Mouse (Mus musculus) cortical plate, adult 2 months (tissue): ENCODE data around the gene Itga3. TPM values are rescaled to one million over a fixed set of nuclear protein-coding genes. Genes with fewer than 3 reads are reported as not detected.

Source experiments
- H3K27ac ChIP-seq: fragments of 200-500 bp; 2 replicates; pipeline ENCODE4 v1.5.1; 2012; ENCODE audit warnings: low read length, control low read depth, inconsistent platforms; ENCODE audit not compliant: insufficient read depth
- H3K4me1 ChIP-seq: fragments of 200-500 bp; 2 replicates; pipeline ENCODE4 v1.6.1; 2011; ENCODE audit warnings: low read length; ENCODE audit not compliant: control insufficient read depth, insufficient read depth
- H3K4me3 ChIP-seq: fragments of 200-500 bp; 2 replicates; pipeline ENCODE4 v1.5.1; 2011; ENCODE audit warnings: mild to moderate bottlenecking, low read length, control low read depth; ENCODE audit not compliant: insufficient read depth
- CTCF ChIP-seq: fragments of 200-500 bp; IDR thresholded peaks from 2 replicates; pipeline ENCODE4 v1.5.1; 2011; ENCODE audit warnings: mild to moderate bottlenecking, control low read depth, low read length; ENCODE audit not compliant: insufficient read depth; ENCODE audit errors: extremely low read depth
- POLR2A ChIP-seq: fragments of 200-500 bp; IDR thresholded peaks from 2 replicates; pipeline ENCODE4 v1.6.1; 2011; ENCODE audit warnings: mild to moderate bottlenecking, low read length, control low read depth; ENCODE audit not compliant: insufficient read depth; ENCODE audit errors: extremely low read depth
- polyA plus RNA-seq: library from polyadenylated mRNA; depleted of rRNA; stranded (reverse); fragments of >200 nt; gene quantifications from 2 replicates; pipeline ENCODE4 v1.2.3, GENCODE M21; 2012

Itga3 gene
- polyA plus RNA-seq, 1 experiment, result 15.3 TPM

GRCm38 (mm10) chr11:95084175-95084574 lies 7.6 kb upstream of the Itga3 start:
- no peak overlapping the region for H3K27ac ChIP-seq
- H3K4me3 ChIP-seq, result no peak overlapping the region
- no peaks in the 10 kb centered on the region for H3K4me1 ChIP-seq
- TF ChIP-seq CTCF (no peak), POLR2A (no peak)

- Histone ChIP-seq H3K27ac (no peak overlapping the region), H3K4me3 (no peak overlapping the region), H3K4me1 (no peaks in the 10 kb centered on the region)
- no peak for TF ChIP-seq CTCF
- no peak for TF ChIP-seq POLR2A
Measured at GRCm38 (mm10) chr11:95082896-95083295, 6.3 kb upstream of the Itga3 start.

GRCm38 (mm10) chr11:95080783-95081182 lies 4.2 kb upstream of the Itga3 start:
- H3K4me1 ChIP-seq, result no peaks in the 10 kb centered on the region
- H3K4me3 ChIP-seq, result no peak overlapping the region
- no peak for TF ChIP-seq POLR2A
- TF ChIP-seq CTCF, result no peak
- H3K27ac ChIP-seq, result no peak overlapping the region

- TF ChIP-seq CTCF, result no peak
- no peak for TF ChIP-seq POLR2A
- H3K27ac ChIP-seq, result no peak overlapping the region
- no peaks in the 10 kb centered on the region for H3K4me1 ChIP-seq
- H3K4me3 ChIP-seq, result no peak overlapping the region
Measured at GRCm38 (mm10) chr11:95079256-95079875, 2.8 kb upstream of the Itga3 start.

- H3K4me1 ChIP-seq, result no peaks in the 10 kb centered on the region
- TF ChIP-seq POLR2A, result no peak
- no peak for TF ChIP-seq CTCF
- H3K4me3 ChIP-seq, result no peak overlapping the region
- H3K27ac ChIP-seq, result no peak overlapping the region
Measured at GRCm38 (mm10) chr11:95077956-95078355, 1.4 kb upstream of the Itga3 start.

- Histone ChIP-seq H3K4me1 (no peaks in the 10 kb centered on the region), H3K27ac (no peak overlapping the region), H3K4me3 (peak overlapping the region; percentile 78)
- TF ChIP-seq CTCF (0 out of 2 replicates have a peak, but pooled peaks have one; percentile 18), POLR2A (no peak)
Measured at GRCm38 (mm10) chr11:95076041-95076535, 513 bp downstream of the Itga3 start.

- Histone ChIP-seq H3K4me3 (peak overlapping the region; percentile 78), H3K27ac (no peak overlapping the region)
- TF ChIP-seq CTCF (no peak), POLR2A (no peak)
Measured at GRCm38 (mm10) chr11:95075197-95076040, 1.2 kb downstream of the Itga3 start.

GRCm38 (mm10) chr11:95074694-95075093 lies 1.9 kb downstream of the Itga3 start:
- no peaks in the 10 kb centered on the region for H3K4me1 ChIP-seq
- H3K4me3 ChIP-seq, result no peak overlapping the region; the same call in 1 of the 2 replicates
- H3K27ac ChIP-seq, result no peak overlapping the region
- TF ChIP-seq POLR2A, result no peak

More at GRCm38 (mm10) chr11:95075197-95076040, 1.2 kb downstream of the Itga3 start:
- H3K4me1 ChIP-seq, result no peaks in the 10 kb centered on the region

- Histone ChIP-seq H3K27ac (no peak overlapping the region), H3K4me1 (no peaks in the 10 kb centered on the region), H3K4me3 (no peak overlapping the region)
- TF ChIP-seq POLR2A (no peak), CTCF (no peak)
Measured at GRCm38 (mm10) chr11:95073835-95074234, 2.8 kb downstream of the Itga3 start.

GRCm38 (mm10) chr11:95072804-95073203 lies 3.8 kb downstream of the Itga3 start:
- TF ChIP-seq CTCF, result no peak
- TF ChIP-seq POLR2A, result no peak
- Histone ChIP-seq H3K27ac (no peak overlapping the region), H3K4me3 (no peak overlapping the region), H3K4me1 (no peaks in the 10 kb centered on the region)

- TF ChIP-seq POLR2A, result no peak
- Histone ChIP-seq H3K27ac (no peak overlapping the region), H3K4me3 (no peak overlapping the region), H3K4me1 (no peaks in the 10 kb centered on the region)
Measured at GRCm38 (mm10) chr11:95072136-95072535, 4.5 kb downstream of the Itga3 start.
